Mouse (Mus musculus) myocyte (in vitro differentiated cells): Measurements from ENCODE around the gene Ssh2.

Experiments used
- CEBPB ChIP-seq: IDR thresholded peaks from 2 replicates; pipeline ENCODE4 v1.6.1; 2011; ENCODE audit warnings: mild to moderate bottlenecking, moderate library complexity; ENCODE audit not compliant: poor library complexity, insufficient read depth, severe bottlenecking
- E2F4 ChIP-seq: IDR thresholded peaks from one replicate; pipeline ENCODE4 v1.6.1; 2011; ENCODE audit warnings: mild to moderate bottlenecking, control low read depth, moderate library complexity; ENCODE audit not compliant: insufficient read depth
- MAX ChIP-seq: IDR thresholded peaks from one replicate; pipeline ENCODE4 v1.6.1; 2011; ENCODE audit warnings: low read depth, mild to moderate bottlenecking, control low read depth
- MYOG ChIP-seq, 3 experiments: IDR thresholded peaks; one replicate each; pipeline ENCODE4 v1.6.1; 2011; ENCODE audit warnings: control low read depth in 2 of 3, low read depth in 2 of 3, mild to moderate bottlenecking in 2 of 3; ENCODE audit not compliant: insufficient read length in 2 of 3, control insufficient read depth in 1 of 3, insufficient read depth in 1 of 3
- POLR2A ChIP-seq: IDR thresholded peaks from one replicate; pipeline ENCODE4 v1.6.1; 2011; ENCODE audit warnings: low read depth, mild to moderate bottlenecking, control low read depth, moderate library complexity; ENCODE audit not compliant: insufficient read length
- POLR2AphosphoS2 ChIP-seq: IDR thresholded peaks from one replicate; pipeline ENCODE4 v1.6.1; 2011; ENCODE audit warnings: low read depth, control low read depth; ENCODE audit not compliant: insufficient read length
- REST ChIP-seq: IDR thresholded peaks from one replicate; pipeline ENCODE4 v1.6.1; 2011; ENCODE audit warnings: mild to moderate bottlenecking, control low read depth, moderate library complexity; ENCODE audit not compliant: insufficient read depth, insufficient read length
- TCF12 ChIP-seq: IDR thresholded peaks from one replicate; pipeline ENCODE4 v1.6.1; 2011; ENCODE audit warnings: mild to moderate bottlenecking, control low read depth; ENCODE audit not compliant: poor library complexity, insufficient read depth, severe bottlenecking
- TCF3 ChIP-seq: IDR thresholded peaks from one replicate; pipeline ENCODE4 v1.6.1; 2011; ENCODE audit warnings: low read depth, control low read depth; ENCODE audit not compliant: insufficient read length
- USF1 ChIP-seq: IDR thresholded peaks from one replicate; pipeline ENCODE4 v1.6.1; 2011; ENCODE audit warnings: low read depth, mild to moderate bottlenecking, control low read depth, moderate library complexity

GRCm38 (mm10) chr11:77501392-77501791 is 285.3 kb downstream of the Ssh2 start:
- TF ChIP-seq E2F4 = no peak
- no peak for TF ChIP-seq REST
- TF ChIP-seq POLR2AphosphoS2 = no peak
- TF ChIP-seq POLR2A = no peak
- TF ChIP-seq TCF3 = no peak
- TF ChIP-seq USF1 = no peak
- no peak for TF ChIP-seq TCF12
- no peak for TF ChIP-seq MYOG (IDR thresholded peaks at IDR 0.05; ENCODE audit: control insufficient read depth in 1 of 3, insufficient read depth in 1 of 3, insufficient read length in 2 of 3, low read depth in 2 of 3)
- no peak for TF ChIP-seq CEBPB
- TF ChIP-seq MAX = no peak
